10 mouse cellular contexts compared by ENCODE assay signal in the genomic region with DNA sequence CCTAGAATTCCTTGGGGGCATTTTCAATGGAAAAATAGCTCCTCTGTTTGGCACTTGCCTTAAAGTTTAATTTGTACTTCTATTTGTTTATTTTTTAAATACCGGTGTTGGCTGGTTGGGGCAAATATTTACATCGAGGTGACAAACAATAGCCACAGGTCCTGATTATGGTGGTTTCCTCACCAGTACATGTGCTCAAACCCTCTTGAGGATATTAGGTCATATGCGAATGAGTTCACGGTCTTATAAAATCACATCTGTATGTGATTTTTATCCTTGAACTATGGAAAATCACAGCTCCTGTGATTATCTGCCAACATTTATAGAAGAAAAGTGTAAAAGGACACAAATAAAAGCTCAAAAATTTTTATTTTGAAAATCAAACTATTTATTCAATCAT. TPM values are rescaled to one million over a fixed set of nuclear protein-coding genes. Genes with fewer than 3 reads are reported as not detected.
A peak's percentile ranks its signal among the peaks of the same experiment; 100 is the strongest.
DNase-seq lines count a peak whose midpoint lies in the region; ATAC-seq and TF ChIP-seq lines count a peak whose summit lies in the region.
"Had no signal": no experiment of that assay in that cellular context is flagged by ENCODE, and none has a peak within 500 bp of the region (broad histone marks: within the 10 kb centered on the region; RNA-seq: fewer than 3 reads in every experiment).

No protein-coding gene starts in this region.

- no peaks in the 10 kb centered on the region for H3K36me3 ChIP-seq in hindbrain, embryonic 14.5 days (replicated peaks; ENCODE audit: control insufficient read depth, insufficient read depth)
- no peaks in the 10 kb centered on the region for H3K36me3 ChIP-seq in hindbrain, embryonic 12.5 days
- H3K36me3 ChIP-seq in lung, embryonic 16.5 days (ENCODE audit: control insufficient read depth, insufficient read depth, low read length): no peaks in the 10 kb centered on the region
- H3K36me3 ChIP-seq: midbrain, embryonic 15.5 days; neural tube, embryonic 12.5 days had no signal

- WGBS in hindbrain, embryonic 14.5 days: 84% methylated on average over 4 of the region's 4 CpGs
- 73% methylated on average over 4 of the region's 4 CpGs for WGBS in hindbrain, embryonic 12.5 days
- WGBS in lung, embryonic 16.5 days: 55% methylated on average over 4 of the region's 4 CpGs
- WGBS in lung, adult 2 months: 38% methylated on average over 4 of the region's 4 CpGs

- H3K27me3 ChIP-seq in hindbrain, embryonic 14.5 days (ENCODE audit: control insufficient read depth, insufficient read depth, low read length): no peaks in the 10 kb centered on the region
- 0 out of 2 replicates have a peak, but pooled peaks cover 8% of the 10 kb centered on the region for H3K27me3 ChIP-seq in hindbrain, embryonic 12.5 days
- H3K27me3 ChIP-seq in lung, embryonic 16.5 days (ENCODE audit: control insufficient read depth, insufficient read depth, low read depth, low read length): no peaks in the 10 kb centered on the region
- H3K27me3 ChIP-seq: midbrain, embryonic 15.5 days; neural tube, embryonic 12.5 days had no signal

- TF ChIP-seq CTCF in lung, adult 2 months (IDR thresholded peaks at IDR 0.05; ENCODE audit: insufficient read depth, low read length): no peak
- no peak for TF ChIP-seq CTCF in embryonic fibroblast, embryonic 13.5 days (IDR thresholded peaks at IDR 0.05; ENCODE audit: borderline replicate concordance, insufficient read depth, low read length)

- no peak overlapping the region for H3K4me3 ChIP-seq in hindbrain, embryonic 14.5 days (replicated peaks; ENCODE audit: low read length)
- no peak overlapping the region for H3K4me3 ChIP-seq in hindbrain, embryonic 12.5 days
- no peak overlapping the region for H3K4me3 ChIP-seq in lung, embryonic 16.5 days (ENCODE audit: low read length)
- H3K4me3 ChIP-seq in lung, adult 2 months (replicated peaks; ENCODE audit: extremely low read depth, low read depth, low read length): no peak overlapping the region
- H3K4me3 ChIP-seq in embryonic fibroblast, embryonic 13.5 days (ENCODE audit: insufficient read depth, low read length): no peak overlapping the region

- peak overlapping the region; percentile 76 for H3K4me2 ChIP-seq in hindbrain, embryonic 14.5 days (replicated peaks)
- no peak overlapping the region for H3K4me2 ChIP-seq in hindbrain, embryonic 12.5 days (replicated peaks)
- no peak overlapping the region; the same call in 1 of the 2 replicates for H3K4me2 ChIP-seq in lung, embryonic 16.5 days (ENCODE audit: low read depth, low read length)

- H3K27ac ChIP-seq in hindbrain, embryonic 14.5 days: no peak overlapping the region
- H3K27ac ChIP-seq in hindbrain, embryonic 12.5 days: no peak overlapping the region
- peak overlapping the region; percentile 80 for H3K27ac ChIP-seq in lung, embryonic 16.5 days (ENCODE audit: low read length)
- H3K27ac ChIP-seq in embryonic fibroblast, embryonic 13.5 days (ENCODE audit: insufficient read depth, low read length): 0 out of 2 replicates have a peak overlapping the region, but pooled peaks have one; percentile 12
- H3K27ac ChIP-seq: neural tube, embryonic 12.5 days had no signal

- no peak for DNase-seq in hindbrain, embryonic 14.5 days (ENCODE audit: low spot score)
- DNase-seq in lung, adult 2 months: no peak
- no peak for DNase-seq in left cerebral cortex, adult 18-20 months (ENCODE audit: low spot score in 2 of 2)
- DNase-seq in MN1 (ENCODE audit: low spot score): no peak

- H3K4me1 ChIP-seq in hindbrain, embryonic 14.5 days (replicated peaks; ENCODE audit: control insufficient read depth, insufficient read depth, low read length): peaks cover 12% of the 10 kb centered on the region; the same call in 1 of the 2 replicates
- peaks cover 11% of the 10 kb centered on the region for H3K4me1 ChIP-seq in hindbrain, embryonic 12.5 days
- H3K4me1 ChIP-seq in lung, embryonic 16.5 days (replicated peaks; ENCODE audit: control insufficient read depth, insufficient read depth, low read length): peaks cover 4% of the 10 kb centered on the region; the same call in 1 of the 2 replicates
- peaks cover 3% of the 10 kb centered on the region; the same call in 1 of the 2 replicates for H3K4me1 ChIP-seq in lung, adult 2 months (ENCODE audit: control insufficient read depth, insufficient read depth, low read length)
- H3K4me1 ChIP-seq in embryonic fibroblast, embryonic 13.5 days (ENCODE audit: control insufficient read depth, insufficient read depth, low read length): no peaks in the 10 kb centered on the region

- H3K9me3 ChIP-seq in hindbrain, embryonic 14.5 days (ENCODE audit: control insufficient read depth, low read length): no peaks in the 10 kb centered on the region
- no peaks in the 10 kb centered on the region for H3K9me3 ChIP-seq in hindbrain, embryonic 12.5 days (replicated peaks)
- H3K9me3 ChIP-seq in lung, embryonic 16.5 days (ENCODE audit: control insufficient read depth, low read length): no peaks in the 10 kb centered on the region
- H3K9me3 ChIP-seq: midbrain, embryonic 15.5 days; neural tube, embryonic 12.5 days had no signal

- TF ChIP-seq POLR2A in lung, adult 2 months (IDR thresholded peaks at IDR 0.05; ENCODE audit: borderline replicate concordance, extremely low read depth, low read depth, low read length): no peak
- no peak for TF ChIP-seq POLR2A in embryonic fibroblast, embryonic 13.5 days (IDR thresholded peaks at IDR 0.05; ENCODE audit: low read depth, low read length)

- ATAC-seq in hindbrain, embryonic 14.5 days (ENCODE audit: low FRiP score): no peak
- ATAC-seq in hindbrain, embryonic 12.5 days (ENCODE audit: low FRiP score): no peak
- no peak for ATAC-seq in lung, embryonic 16.5 days (ENCODE audit: low read depth)

- no peak overlapping the region for H3K9ac ChIP-seq in hindbrain, embryonic 14.5 days
- H3K9ac ChIP-seq in hindbrain, embryonic 12.5 days: no peak overlapping the region
- H3K9ac ChIP-seq in lung, embryonic 16.5 days (ENCODE audit: low read length): no peak overlapping the region
- H3K9ac ChIP-seq: midbrain, embryonic 15.5 days; neural tube, embryonic 12.5 days had no signal

RNA-seq across cellular contexts. Expression of gene Clec14a, which starts 0.4 kb away (rescaled TPM):
- polyA plus RNA-seq in hindbrain, embryonic 14.5 days (2014; fragmentation: Nextera tagmentation; extraction: Ambion mirVana): 7.9 and 9.3 TPM in 2 replicates
- polyA plus RNA-seq in hindbrain, embryonic 12.5 days (2016; fragmentation: Nextera tagmentation; extraction: Ambion mirVana): 7.9 and 8.4 TPM in 2 replicates
- polyA plus RNA-seq in lung, embryonic 16.5 days (2015; fragmentation: Nextera tagmentation; extraction: Ambion mirVana): 47.9 and 48.7 TPM in 2 replicates
- polyA plus RNA-seq in lung, adult 2 months (2012; rRNA removed): 103 and 140 TPM in 2 replicates
- 2.8 and 4.9 TPM in 2 replicates for polyA plus RNA-seq in embryonic fibroblast, embryonic 13.5 days (2011; ENCODE audit: insufficient read length, low read depth, missing spikeins)
- total RNA-seq in left cerebral cortex, adult 18-20 months (2021): 1 to 10 TPM; 2.6 to 3.0 TPM

RNA-seq across cellular contexts. Expression of gene Sstr1, which starts 57.9 kb away (rescaled TPM):
- polyA plus RNA-seq in hindbrain, embryonic 14.5 days (2014; fragmentation: Nextera tagmentation; extraction: Ambion mirVana): 11.6 and 12.2 TPM in 2 replicates
- 1.5 and 1.8 TPM in 2 replicates for polyA plus RNA-seq in hindbrain, embryonic 12.5 days (2016; fragmentation: Nextera tagmentation; extraction: Ambion mirVana)
- polyA plus RNA-seq in lung, embryonic 16.5 days (2015; fragmentation: Nextera tagmentation; extraction: Ambion mirVana): 0.19 and 0.24 TPM in 2 replicates
- 0.45 and 0.51 TPM in 2 replicates for polyA plus RNA-seq in lung, adult 2 months (2012; rRNA removed)
- polyA plus RNA-seq in embryonic fibroblast, embryonic 13.5 days (2011; ENCODE audit: insufficient read length, low read depth, missing spikeins): 0.42 and 0.60 TPM in 2 replicates
- total RNA-seq in left cerebral cortex, adult 18-20 months (2021): 10 to 100 TPM; 26.8 to 30.7 TPM
- polyA plus RNA-seq: testis, adult 2 months had no signal

Comparison
In these comparisons a context has a peak if more than half of its experiments do, and no peak if none do; other contexts are left out.
1. H3K27ac ChIP-seq: peak in lung, embryonic 16.5 days (single experiment) and embryonic fibroblast, embryonic 13.5 days (single experiment); none in hindbrain, embryonic 14.5 days (single experiment) and hindbrain, embryonic 12.5 days (single experiment).